Mouse (Mus musculus): ENCODE measurements at regions not wholly inside any gene's neighbourhood (a gene's known extent, or its start where the extent isn't known, plus 50 kb on each side); places are given as distances from the start of the nearest gene placed in this dataset.

DNA sequence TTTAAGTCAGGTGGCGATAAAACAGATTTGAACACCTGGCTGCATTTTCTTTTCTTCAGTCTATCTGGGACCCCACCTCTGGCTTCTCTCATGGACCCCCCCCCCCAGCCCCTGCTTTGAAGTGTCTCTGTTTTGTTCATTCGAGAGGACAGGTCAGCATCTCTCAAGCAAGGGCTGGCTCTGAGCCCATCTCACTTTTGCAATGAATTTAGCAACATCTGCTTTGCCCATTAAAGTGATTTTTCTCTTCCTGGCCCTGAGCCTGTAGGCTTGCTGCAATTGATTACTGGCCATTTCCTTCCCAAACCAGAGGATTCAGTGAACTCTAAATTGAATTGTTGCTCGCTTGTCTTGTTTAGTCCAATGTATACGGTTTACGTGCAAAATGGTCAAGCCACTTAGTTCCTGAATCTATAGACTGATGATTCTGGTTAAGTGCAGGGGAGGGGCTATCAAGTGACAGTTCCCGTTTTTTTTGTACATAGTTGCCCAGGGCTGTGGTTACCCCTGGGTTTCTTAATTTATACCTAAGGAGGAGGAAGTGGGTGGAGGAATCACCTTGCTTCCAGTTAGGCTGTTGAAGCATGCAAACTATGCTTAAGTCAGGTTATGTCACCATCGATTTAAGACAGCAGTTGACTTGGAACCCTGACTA lies 146.3 kb downstream of the Pten start:
- TF ChIP-seq CTCF (IDR thresholded peaks at IDR 0.05; ENCODE audit: borderline replicate concordance, insufficient read depth, low read depth, low read length): no peak
- no peak for DNase-seq
- Histone ChIP-seq H3K27me3 (ENCODE audit: control insufficient read depth, insufficient read depth, low read length) (no peaks in the 10 kb centered on the region), H3K4me3 (replicated peaks; ENCODE audit: insufficient read depth, low read depth, low read length) (no peak overlapping the region), H3K4me1 (ENCODE audit: control insufficient read depth, insufficient read depth, low read length) (no peaks in the 10 kb centered on the region; the same call in 1 of the 2 replicates), H3K27ac (ENCODE audit: insufficient read depth, low read length) (no peak overlapping the region)
- 74% methylated on average over 7 of the region's 7 CpGs for WGBS

DNA sequence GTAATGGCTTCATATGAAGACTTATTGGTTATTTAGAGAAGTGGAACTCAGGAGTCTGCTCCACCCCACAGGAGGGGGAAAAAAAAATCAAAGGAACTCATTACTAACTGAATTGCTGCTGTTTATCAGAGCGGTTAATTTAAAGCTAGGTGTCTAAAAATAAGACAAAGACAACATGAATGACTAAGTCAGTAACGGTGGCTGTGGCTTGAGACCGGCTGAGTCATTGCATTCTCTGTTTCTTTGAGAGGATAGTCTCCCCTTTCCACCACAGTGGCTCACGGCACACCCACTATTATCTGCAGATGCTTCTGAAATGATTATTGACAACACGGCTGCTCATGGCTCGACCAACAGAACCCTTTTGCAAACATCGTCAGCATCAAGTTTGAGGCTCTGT lies 147.2 kb downstream of the Pten start:
- TF ChIP-seq POLR2A (IDR thresholded peaks at IDR 0.05; ENCODE audit: borderline replicate concordance, insufficient read depth, low read length) (no peak), CTCF (IDR thresholded peaks at IDR 0.05; ENCODE audit: borderline replicate concordance, insufficient read depth, low read depth, low read length) (no peak)
- WGBS: 85% methylated on average over 7 of the region's 7 CpGs

DNA sequence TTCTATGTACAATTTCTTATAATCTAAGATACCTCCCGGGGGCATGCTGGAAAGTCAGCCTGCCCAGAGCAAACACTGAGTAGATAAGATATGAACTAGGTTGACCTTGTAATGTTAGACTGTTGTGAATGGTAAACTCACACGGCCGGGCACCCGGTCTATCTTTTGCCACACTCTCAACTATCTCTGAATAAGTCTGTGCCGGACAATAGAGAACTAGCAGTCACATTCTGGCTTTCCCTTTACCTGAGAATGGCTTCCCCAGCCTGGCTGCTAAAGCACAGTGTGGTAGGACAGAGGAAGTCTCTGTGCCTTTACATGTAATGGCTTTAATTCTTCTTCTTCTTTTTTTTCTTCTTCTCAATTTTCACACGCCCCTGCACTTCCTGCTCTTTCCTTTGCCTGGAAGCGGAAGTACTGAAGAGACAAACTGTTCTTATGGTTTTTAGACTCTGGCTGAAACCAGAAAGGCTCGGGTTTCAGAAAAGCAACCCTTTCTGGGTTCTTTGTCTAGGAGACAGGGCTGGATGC lies 148.7 kb downstream of the Pten start:
- WGBS: 90% methylated on average over 8 of the region's 8 CpGs
- no peak overlapping the region for H3K27ac ChIP-seq (ENCODE audit: insufficient read depth, low read length)

More for the DNA sequence above, 147.2 kb downstream of the Pten start:
- DNase-seq: no peak
- Histone ChIP-seq H3K27ac (ENCODE audit: insufficient read depth, low read length) (no peak overlapping the region), H3K4me3 (replicated peaks; ENCODE audit: insufficient read depth, low read depth, low read length) (no peak overlapping the region), H3K4me1 (ENCODE audit: control insufficient read depth, insufficient read depth, low read length) (no peaks in the 10 kb centered on the region; the same call in 1 of the 2 replicates), H3K27me3 (ENCODE audit: control insufficient read depth, insufficient read depth, low read length) (no peaks in the 10 kb centered on the region)

DNA sequence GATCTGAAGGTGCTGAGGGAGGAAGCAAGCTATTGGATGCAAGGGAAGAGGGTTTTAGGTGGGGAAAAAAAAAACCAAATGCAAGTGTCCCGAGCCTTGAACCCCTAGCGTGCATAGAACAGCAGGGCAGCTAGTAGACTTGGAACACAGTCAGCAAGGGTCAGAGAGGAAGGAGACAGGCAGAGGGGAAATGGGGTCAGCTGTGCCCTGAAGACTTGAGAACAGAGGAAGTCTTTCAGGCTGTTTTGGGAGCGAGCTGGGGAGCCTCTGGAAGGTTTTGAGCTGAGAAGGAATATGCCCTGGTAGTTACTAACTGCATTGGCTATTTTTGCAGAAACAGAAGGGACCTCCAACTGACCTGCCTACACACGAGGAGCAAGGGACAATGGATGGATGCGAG lies 149.5 kb downstream of the Pten start:
- Histone ChIP-seq H3K27ac (ENCODE audit: insufficient read depth, low read length) (no peak overlapping the region), H3K27me3 (ENCODE audit: control insufficient read depth, insufficient read depth, low read length) (no peaks in the 10 kb centered on the region), H3K4me3 (replicated peaks; ENCODE audit: insufficient read depth, low read depth, low read length) (no peak overlapping the region), H3K4me1 (ENCODE audit: control insufficient read depth, insufficient read depth, low read length) (no peaks in the 10 kb centered on the region; the same call in 1 of the 2 replicates)
- DNase-seq: peak in 1 of 2 experiments; percentile 6
- TF ChIP-seq CTCF (IDR thresholded peaks at IDR 0.05; ENCODE audit: borderline replicate concordance, insufficient read depth, low read depth, low read length) (no peak), POLR2A (IDR thresholded peaks at IDR 0.05; ENCODE audit: borderline replicate concordance, insufficient read depth, low read length) (no peak)
- 60% methylated on average over 5 of the region's 5 CpGs for WGBS

More for the DNA sequence above, 148.7 kb downstream of the Pten start:
- no peaks in the 10 kb centered on the region; the same call in 1 of the 2 replicates for H3K4me1 ChIP-seq (ENCODE audit: control insufficient read depth, insufficient read depth, low read length)
- TF ChIP-seq CTCF (IDR thresholded peaks at IDR 0.05; ENCODE audit: borderline replicate concordance, insufficient read depth, low read depth, low read length): no peak
- no peak for TF ChIP-seq POLR2A (IDR thresholded peaks at IDR 0.05; ENCODE audit: borderline replicate concordance, insufficient read depth, low read length)
- DNase-seq: no peak
- H3K27me3 ChIP-seq (ENCODE audit: control insufficient read depth, insufficient read depth, low read length): no peaks in the 10 kb centered on the region
- no peak overlapping the region for H3K4me3 ChIP-seq (replicated peaks; ENCODE audit: insufficient read depth, low read depth, low read length)

DNA sequence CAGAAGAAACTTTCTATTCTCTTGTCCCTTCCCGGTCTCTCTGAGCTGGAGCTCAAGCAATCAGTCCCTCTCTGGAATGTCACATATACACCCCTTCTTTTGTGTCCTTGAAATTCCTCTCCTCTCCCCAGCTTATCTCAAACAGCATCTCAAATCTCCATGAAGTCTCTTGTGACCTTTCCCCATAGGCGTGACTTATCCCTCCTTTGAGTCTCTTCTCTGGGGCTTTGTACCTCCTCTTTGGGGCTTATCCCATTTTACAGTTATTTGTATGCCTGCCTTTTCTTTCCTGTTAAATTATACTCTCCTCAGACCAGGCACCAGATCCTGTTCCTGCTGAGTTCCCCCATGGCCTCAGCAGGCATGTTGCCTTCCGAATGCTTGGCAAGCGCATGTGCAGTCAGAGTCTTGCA lies 152.8 kb downstream of the Pten start:
- Histone ChIP-seq H3K4me1 (ENCODE audit: control insufficient read depth, insufficient read depth, low read length) (peaks cover 5% of the 10 kb centered on the region), H3K4me3 (replicated peaks; ENCODE audit: insufficient read depth, low read depth, low read length) (no peak overlapping the region), H3K27me3 (ENCODE audit: control insufficient read depth, insufficient read depth, low read length) (no peaks in the 10 kb centered on the region), H3K27ac (ENCODE audit: insufficient read depth, low read length) (no peak overlapping the region)
- peak in 1 of 2 experiments; percentile 8 for DNase-seq
- no peak for TF ChIP-seq CTCF (IDR thresholded peaks at IDR 0.05; ENCODE audit: borderline replicate concordance, insufficient read depth, low read depth, low read length)
- TF ChIP-seq POLR2A (IDR thresholded peaks at IDR 0.05; ENCODE audit: borderline replicate concordance, insufficient read depth, low read length): no peak
- 50% methylated on average over 4 of the region's 4 CpGs for WGBS

DNA sequence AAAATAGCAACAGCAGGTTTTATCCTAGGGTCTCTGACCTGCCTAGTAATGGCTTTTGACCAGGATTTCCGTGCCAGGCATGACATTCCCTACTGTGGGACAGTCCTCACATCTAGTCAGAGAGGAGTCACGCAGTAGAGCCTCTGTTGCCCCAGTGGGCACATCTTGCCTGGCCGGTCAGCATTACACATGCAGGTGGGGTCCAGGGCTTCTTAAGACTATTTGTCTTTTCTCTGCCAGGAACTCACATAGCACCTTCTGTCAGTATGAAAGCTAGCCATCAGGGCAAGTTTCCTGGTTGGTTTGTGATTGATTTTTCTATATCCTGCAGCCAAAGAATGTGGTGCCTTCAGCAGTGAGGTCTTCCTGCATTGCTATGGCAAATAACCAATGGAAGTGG lies 155.0 kb downstream of the Pten start:
- Histone ChIP-seq H3K27me3 (ENCODE audit: control insufficient read depth, insufficient read depth, low read length) (no peaks in the 10 kb centered on the region), H3K4me3 (replicated peaks; ENCODE audit: insufficient read depth, low read depth, low read length) (no peak overlapping the region), H3K27ac (ENCODE audit: insufficient read depth, low read length) (no peak overlapping the region), H3K4me1 (ENCODE audit: control insufficient read depth, insufficient read depth, low read length) (peaks cover 5% of the 10 kb centered on the region)
- 12% methylated on average over 3 of the region's 3 CpGs for WGBS
- TF ChIP-seq CTCF (IDR thresholded peaks at IDR 0.05; ENCODE audit: borderline replicate concordance, insufficient read depth, low read depth, low read length) (no peak), POLR2A (IDR thresholded peaks at IDR 0.05; ENCODE audit: borderline replicate concordance, insufficient read depth, low read length) (no peak)
- peak in 1 of 2 experiments; percentile 8 for DNase-seq

DNA sequence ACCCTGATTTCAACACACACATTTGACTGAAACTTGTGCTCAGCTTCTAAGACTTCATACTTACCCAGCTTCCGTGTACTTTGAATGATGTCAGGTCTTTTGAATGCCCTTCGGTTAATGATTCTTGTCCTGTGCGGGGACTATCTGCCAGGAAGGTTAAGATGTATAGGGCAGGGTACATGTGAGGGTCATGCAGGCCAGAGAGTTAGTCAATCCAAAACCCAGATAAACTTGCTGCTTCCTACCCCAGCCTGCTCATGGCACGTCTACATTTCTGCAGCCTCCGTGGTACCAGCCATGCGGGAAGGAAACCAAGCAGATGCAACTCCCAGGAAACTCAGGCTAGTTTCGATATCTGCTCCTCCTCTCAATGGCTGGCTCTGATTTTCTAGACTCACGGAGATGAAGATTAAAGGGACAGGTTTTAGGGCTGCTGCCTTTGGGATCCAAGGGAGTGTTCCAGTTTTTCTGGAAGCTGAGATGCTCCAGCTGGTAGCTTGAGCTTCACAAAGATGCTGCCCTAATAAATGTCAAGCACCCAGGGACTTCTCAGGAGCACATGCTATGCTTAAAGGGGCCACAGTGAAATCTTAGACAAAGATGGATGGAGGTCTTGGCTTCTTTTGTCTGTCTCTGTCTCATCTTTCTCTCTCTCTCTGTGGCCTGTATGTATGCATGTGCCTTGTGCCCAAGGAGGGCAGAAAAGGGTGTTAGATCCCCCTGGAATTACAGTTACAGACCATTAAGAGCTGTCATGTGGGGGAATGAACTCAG lies 159.4 kb downstream of the Pten start:
- Histone ChIP-seq H3K27me3 (ENCODE audit: control insufficient read depth, insufficient read depth, low read length) (no peaks in the 10 kb centered on the region), H3K27ac (ENCODE audit: insufficient read depth, low read length) (no peak overlapping the region), H3K4me3 (replicated peaks; ENCODE audit: insufficient read depth, low read depth, low read length) (no peak overlapping the region), H3K4me1 (ENCODE audit: control insufficient read depth, insufficient read depth, low read length) (peaks cover 5% of the 10 kb centered on the region)
- WGBS: 74% methylated on average over 8 of the region's 8 CpGs
- TF ChIP-seq CTCF (IDR thresholded peaks at IDR 0.05; ENCODE audit: borderline replicate concordance, insufficient read depth, low read depth, low read length): no peak
- no peak for TF ChIP-seq POLR2A (IDR thresholded peaks at IDR 0.05; ENCODE audit: borderline replicate concordance, insufficient read depth, low read length)
- no peak for DNase-seq
